Mouse (Mus musculus): Measurements from ENCODE around the gene Opcml. TPM values are rescaled to one million over a fixed set of nuclear protein-coding genes. Genes with fewer than 3 reads are reported as not detected.

The Opcml gene
- polyA plus RNA-seq, 1 experiment: 0.03 TPM

- no peaks in the 10 kb centered on the region for H3K9me3 ChIP-seq (ENCODE audit: control insufficient read depth, low read length)
- TF ChIP-seq TAL1 (IDR thresholded peaks at IDR 0.05; ENCODE audit: low read length) (no peak), GATA1 (IDR thresholded peaks at IDR 0.05; ENCODE audit: low read length) (no peak)
- no peak overlapping the region for H3K4me3 ChIP-seq (replicated peaks)
- H3K4me1 ChIP-seq (ENCODE audit: control insufficient read depth): no peaks in the 10 kb centered on the region
- H3K36me3 ChIP-seq (ENCODE audit: control insufficient read depth): no peaks in the 10 kb centered on the region
- no peaks in the 10 kb centered on the region for H3K27me3 ChIP-seq (ENCODE audit: control insufficient read depth)
Observed at GRCm38 (mm10) chr9:28012664-28013063, 222.1 kb downstream of the Opcml start.

GRCm38 (mm10) chr9:28013192-28013591 lies 222.6 kb downstream of the Opcml start:
- no peak for TF ChIP-seq TAL1 (IDR thresholded peaks at IDR 0.05; ENCODE audit: low read length)
- no peak for TF ChIP-seq GATA1 (IDR thresholded peaks at IDR 0.05; ENCODE audit: low read length)
- no peaks in the 10 kb centered on the region for H3K36me3 ChIP-seq (ENCODE audit: control insufficient read depth)
- H3K27me3 ChIP-seq (ENCODE audit: control insufficient read depth): no peaks in the 10 kb centered on the region
- H3K9me3 ChIP-seq (ENCODE audit: control insufficient read depth, low read length): no peaks in the 10 kb centered on the region
- no peaks in the 10 kb centered on the region for H3K4me1 ChIP-seq (ENCODE audit: control insufficient read depth)
- no peak overlapping the region for H3K4me3 ChIP-seq (replicated peaks)

- Histone ChIP-seq H3K9me3 (ENCODE audit: control insufficient read depth, low read length) (no peaks in the 10 kb centered on the region), H3K27me3 (ENCODE audit: control insufficient read depth) (no peaks in the 10 kb centered on the region), H3K36me3 (ENCODE audit: control insufficient read depth) (no peaks in the 10 kb centered on the region), H3K4me1 (ENCODE audit: control insufficient read depth) (no peaks in the 10 kb centered on the region), H3K4me3 (replicated peaks) (no peak overlapping the region)
- TF ChIP-seq GATA1 (IDR thresholded peaks at IDR 0.05; ENCODE audit: low read length): no peak
- TF ChIP-seq TAL1 (IDR thresholded peaks at IDR 0.05; ENCODE audit: low read length): no peak
Observed at GRCm38 (mm10) chr9:28028156-28028555, 237.6 kb downstream of the Opcml start.

- no peaks in the 10 kb centered on the region for H3K4me1 ChIP-seq (ENCODE audit: control insufficient read depth)
- TF ChIP-seq TAL1 (IDR thresholded peaks at IDR 0.05; ENCODE audit: low read length) (no peak), GATA1 (IDR thresholded peaks at IDR 0.05; ENCODE audit: low read length) (no peak)
- H3K4me3 ChIP-seq (replicated peaks): no peak overlapping the region
- no peaks in the 10 kb centered on the region for H3K36me3 ChIP-seq (ENCODE audit: control insufficient read depth)
- no peaks in the 10 kb centered on the region for H3K27me3 ChIP-seq (ENCODE audit: control insufficient read depth)
- no peaks in the 10 kb centered on the region for H3K9me3 ChIP-seq (ENCODE audit: control insufficient read depth, low read length)
Observed at GRCm38 (mm10) chr9:28028788-28029393, 238.3 kb downstream of the Opcml start.

GRCm38 (mm10) chr9:28049157-28049556 lies 258.6 kb downstream of the Opcml start:
- no peaks in the 10 kb centered on the region for H3K36me3 ChIP-seq (ENCODE audit: control insufficient read depth)
- H3K4me1 ChIP-seq (ENCODE audit: control insufficient read depth): no peaks in the 10 kb centered on the region
- no peak for TF ChIP-seq GATA1 (IDR thresholded peaks at IDR 0.05; ENCODE audit: low read length)
- TF ChIP-seq TAL1 (IDR thresholded peaks at IDR 0.05; ENCODE audit: low read length): no peak
- no peaks in the 10 kb centered on the region for H3K9me3 ChIP-seq (ENCODE audit: control insufficient read depth, low read length)
- H3K27me3 ChIP-seq (ENCODE audit: control insufficient read depth): no peaks in the 10 kb centered on the region
- H3K4me3 ChIP-seq (replicated peaks): no peak overlapping the region

- Histone ChIP-seq H3K9me3 (ENCODE audit: control insufficient read depth, low read length) (no peaks in the 10 kb centered on the region), H3K4me1 (ENCODE audit: control insufficient read depth) (no peaks in the 10 kb centered on the region), H3K27me3 (ENCODE audit: control insufficient read depth) (no peaks in the 10 kb centered on the region), H3K4me3 (replicated peaks) (no peak overlapping the region), H3K36me3 (ENCODE audit: control insufficient read depth) (no peaks in the 10 kb centered on the region)
- TF ChIP-seq TAL1 (IDR thresholded peaks at IDR 0.05; ENCODE audit: low read length): no peak
- TF ChIP-seq GATA1 (IDR thresholded peaks at IDR 0.05; ENCODE audit: low read length): no peak
Observed at GRCm38 (mm10) chr9:28057171-28057845, 266.7 kb downstream of the Opcml start.

- H3K4me3 ChIP-seq (replicated peaks): no peak overlapping the region
- no peaks in the 10 kb centered on the region for H3K36me3 ChIP-seq (ENCODE audit: control insufficient read depth)
- H3K4me1 ChIP-seq (ENCODE audit: control insufficient read depth): no peaks in the 10 kb centered on the region
- TF ChIP-seq TAL1 (IDR thresholded peaks at IDR 0.05; ENCODE audit: low read length) (no peak), GATA1 (IDR thresholded peaks at IDR 0.05; ENCODE audit: low read length) (no peak)
- no peaks in the 10 kb centered on the region for H3K9me3 ChIP-seq (ENCODE audit: control insufficient read depth, low read length)
- H3K27me3 ChIP-seq (ENCODE audit: control insufficient read depth): no peaks in the 10 kb centered on the region
Observed at GRCm38 (mm10) chr9:28065126-28065525, 274.6 kb downstream of the Opcml start.

GRCm38 (mm10) chr9:28080694-28081093 lies 290.1 kb downstream of the Opcml start:
- no peaks in the 10 kb centered on the region for H3K27me3 ChIP-seq (ENCODE audit: control insufficient read depth)
- H3K9me3 ChIP-seq (ENCODE audit: control insufficient read depth, low read length): no peaks in the 10 kb centered on the region
- TF ChIP-seq GATA1 (IDR thresholded peaks at IDR 0.05; ENCODE audit: low read length): no peak
- TF ChIP-seq TAL1 (IDR thresholded peaks at IDR 0.05; ENCODE audit: low read length): no peak
- H3K4me1 ChIP-seq (ENCODE audit: control insufficient read depth): no peaks in the 10 kb centered on the region
- no peak overlapping the region for H3K4me3 ChIP-seq (replicated peaks)
- H3K36me3 ChIP-seq (ENCODE audit: control insufficient read depth): no peaks in the 10 kb centered on the region

- Histone ChIP-seq H3K36me3 (ENCODE audit: control insufficient read depth) (no peaks in the 10 kb centered on the region), H3K27me3 (ENCODE audit: control insufficient read depth) (no peaks in the 10 kb centered on the region), H3K9me3 (ENCODE audit: control insufficient read depth, low read length) (no peaks in the 10 kb centered on the region), H3K4me1 (ENCODE audit: control insufficient read depth) (no peaks in the 10 kb centered on the region), H3K4me3 (replicated peaks) (no peak overlapping the region)
- TF ChIP-seq TAL1 (IDR thresholded peaks at IDR 0.05; ENCODE audit: low read length): no peak
- TF ChIP-seq GATA1 (IDR thresholded peaks at IDR 0.05; ENCODE audit: low read length): no peak
Observed at GRCm38 (mm10) chr9:28083754-28084153, 293.2 kb downstream of the Opcml start.

Data from erythroblast, embryonic 14.5 days (primary cell).